ENCODE assay signal across 7 mouse cellular contexts in genomic region chr11:97809235-97810121, GRCm38 (mm10). TPM values are rescaled to one million over a fixed set of nuclear protein-coding genes. Genes with fewer than 3 reads are reported as not detected.
DNase-seq lines count a peak whose midpoint lies in the region; ATAC-seq and TF ChIP-seq lines count a peak whose summit lies in the region.

No protein-coding gene starts in this region.

- H3K9ac ChIP-seq in embryonic facial prominence, embryonic 15.5 days: no peak overlapping the region
- H3K9ac ChIP-seq in liver, embryonic 16.5 days (ENCODE audit: low read depth, low read length): no peak overlapping the region

- 41% methylated on average over 7 of the region's 7 CpGs for WGBS in kidney, adult 2 months
- WGBS in embryonic facial prominence, embryonic 15.5 days: 58% methylated on average over 7 of the region's 7 CpGs
- 49% methylated on average over 7 of the region's 7 CpGs for WGBS in liver, embryonic 16.5 days (ENCODE audit: insufficient replicate concordance)

- intact Hi-C loops in gastrocnemius, postnatal 14 days (cut with DNase I; ENCODE audit: low total_unique reads): no loop called here

- H3K27ac ChIP-seq in kidney, adult 2 months (ENCODE audit: insufficient read depth, low read depth, low read length): peak overlapping the region; percentile 62
- 0 out of 2 replicates have a peak overlapping the region, but pooled peaks have one; percentile 2 for H3K27ac ChIP-seq in bone marrow macrophage, adult 2 months (ENCODE audit: insufficient read depth, low read depth, low read length)
- H3K27ac ChIP-seq in embryonic facial prominence, embryonic 15.5 days (replicated peaks): 0 out of 2 replicates have a peak overlapping the region, but pooled peaks have one; percentile 18
- peak overlapping the region; percentile 21; the same call in 1 of the 2 replicates for H3K27ac ChIP-seq in liver, embryonic 16.5 days (ENCODE audit: low read length)

- no peak overlapping the region for H3K4me2 ChIP-seq in embryonic facial prominence, embryonic 15.5 days (replicated peaks)
- H3K4me2 ChIP-seq in liver, embryonic 16.5 days (ENCODE audit: low read depth, low read length): no peak overlapping the region

- no peak for TF ChIP-seq POLR2A in kidney, adult 2 months (IDR thresholded peaks at IDR 0.05; ENCODE audit: low read depth, low read length)
- TF ChIP-seq POLR2A in bone marrow macrophage, adult 2 months (IDR thresholded peaks at IDR 0.05; ENCODE audit: borderline replicate concordance, low read depth, low read length): no peak

- DNase-seq in kidney, adult 2 months: peak; percentile 55
- DNase-seq in kidney, postnatal 36 days: no peak
- DNase-seq in gastrocnemius, postnatal 14 days: no peak
- no peak for DNase-seq in thymus, postnatal 4 days

- H3K27me3 ChIP-seq in kidney, adult 2 months (replicated peaks; ENCODE audit: control insufficient read depth, insufficient read depth, low read length): no peaks in the 10 kb centered on the region
- H3K27me3 ChIP-seq in embryonic facial prominence, embryonic 15.5 days: no peaks in the 10 kb centered on the region
- H3K27me3 ChIP-seq in liver, embryonic 16.5 days (ENCODE audit: control insufficient read depth, insufficient read depth, low read depth, low read length): no peaks in the 10 kb centered on the region

- no peaks in the 10 kb centered on the region for H3K9me3 ChIP-seq in embryonic facial prominence, embryonic 15.5 days (replicated peaks)
- H3K9me3 ChIP-seq in liver, embryonic 16.5 days (replicated peaks; ENCODE audit: control insufficient read depth, low read length): no peaks in the 10 kb centered on the region

- no peak for TF ChIP-seq CTCF in kidney, adult 2 months (conservative IDR thresholded peaks at IDR 0.05; ENCODE audit: insufficient read depth, insufficient read length, low read depth, low read length)
- TF ChIP-seq CTCF in bone marrow macrophage, adult 2 months (IDR thresholded peaks at IDR 0.05; ENCODE audit: low read depth, low read length): no peak

- H3K4me3 ChIP-seq in kidney, adult 2 months (ENCODE audit: insufficient read depth, low read depth, low read length): no peak overlapping the region
- H3K4me3 ChIP-seq in bone marrow macrophage, adult 2 months (ENCODE audit: insufficient read depth, low read length): no peak overlapping the region
- H3K4me3 ChIP-seq in embryonic facial prominence, embryonic 15.5 days (replicated peaks): no peak overlapping the region
- H3K4me3 ChIP-seq in liver, embryonic 16.5 days (ENCODE audit: low read depth, low read length): no peak overlapping the region

- peaks cover 84% of the 10 kb centered on the region for H3K4me1 ChIP-seq in kidney, adult 2 months (ENCODE audit: control insufficient read depth, insufficient read depth, low read length)
- peaks cover 53% of the 10 kb centered on the region for H3K4me1 ChIP-seq in bone marrow macrophage, adult 2 months (ENCODE audit: control insufficient read depth, insufficient read depth, low read length)
- H3K4me1 ChIP-seq in embryonic facial prominence, embryonic 15.5 days: peaks cover 95% of the 10 kb centered on the region
- H3K4me1 ChIP-seq in liver, embryonic 16.5 days (ENCODE audit: control insufficient read depth, low read depth, low read length): peaks cover 57% of the 10 kb centered on the region

- H3K36me3 ChIP-seq in kidney, adult 2 months (ENCODE audit: control insufficient read depth, insufficient read depth, low read length): no peaks in the 10 kb centered on the region; the same call in 1 of the 2 replicates
- H3K36me3 ChIP-seq in embryonic facial prominence, embryonic 15.5 days: peaks cover 19% of the 10 kb centered on the region
- H3K36me3 ChIP-seq in liver, embryonic 16.5 days (ENCODE audit: control insufficient read depth, insufficient read depth): no peaks in the 10 kb centered on the region

- no peak for ATAC-seq in embryonic facial prominence, embryonic 15.5 days (ENCODE audit: insufficient number of reproducible peaks, low FRiP score, low TSS enrichment, low read depth)
- ATAC-seq in liver, embryonic 16.5 days (ENCODE audit: low read depth): no peak

RNA-seq across cellular contexts. Expression of gene Lasp1, which starts 10.7 kb away (rescaled TPM):
- 106 and 110 TPM in 2 replicates for polyA plus RNA-seq in kidney, adult 2 months (2012; rRNA removed)
- 194 and 201 TPM in 2 replicates for polyA plus RNA-seq in bone marrow macrophage, adult 2 months (2012; ENCODE audit: insufficient read depth, insufficient read length, missing spikeins)
- polyA plus RNA-seq in embryonic facial prominence, embryonic 15.5 days (2015; fragmentation: Nextera tagmentation; extraction: Ambion mirVana): 117 and 121 TPM in 2 replicates
- polyA plus RNA-seq in liver, embryonic 16.5 days (2015; fragmentation: Nextera tagmentation; extraction: Ambion mirVana): 32.3 and 38.3 TPM in 2 replicates
- total RNA-seq in gastrocnemius, postnatal 14 days (2021): 10 to 100 TPM; 29.9 to 39.5 TPM

RNA-seq across cellular contexts. Expression of gene Rpl23, which starts 27.2 kb away (rescaled TPM):
- 118 and 181 TPM in 2 replicates for polyA plus RNA-seq in kidney, adult 2 months (2012; rRNA removed)
- polyA plus RNA-seq in bone marrow macrophage, adult 2 months (2012; ENCODE audit: insufficient read depth, insufficient read length, missing spikeins): 854 and 1,184 TPM in 2 replicates
- 567 and 575 TPM in 2 replicates for polyA plus RNA-seq in embryonic facial prominence, embryonic 15.5 days (2015; fragmentation: Nextera tagmentation; extraction: Ambion mirVana)
- 232 and 261 TPM in 2 replicates for polyA plus RNA-seq in liver, embryonic 16.5 days (2015; fragmentation: Nextera tagmentation; extraction: Ambion mirVana)
- total RNA-seq in gastrocnemius, postnatal 14 days (2021): 100 to 1,000 TPM; 607 to 676 TPM

RNA-seq across cellular contexts. Expression of gene B230217C12Rik, which starts 31.1 kb away (rescaled TPM):
- polyA plus RNA-seq in kidney, adult 2 months (2012; rRNA removed): 2.0 TPM in 2 replicates
- polyA plus RNA-seq in bone marrow macrophage, adult 2 months (2012; ENCODE audit: insufficient read depth, insufficient read length, missing spikeins): 1.8 and 2.4 TPM in 2 replicates
- 6.8 and 7.4 TPM in 2 replicates for polyA plus RNA-seq in embryonic facial prominence, embryonic 15.5 days (2015; fragmentation: Nextera tagmentation; extraction: Ambion mirVana)
- polyA plus RNA-seq in liver, embryonic 16.5 days (2015; fragmentation: Nextera tagmentation; extraction: Ambion mirVana): 0.19 and 0.36 TPM in 2 replicates
- total RNA-seq in gastrocnemius, postnatal 14 days (2021): 1 to 10 TPM in 1 of 2 experiments, under 1 TPM in 1; 0.84 to 1.5 TPM

RNA-seq across cellular contexts. Expression of gene 1700001P01Rik, which starts 33.8 kb away (rescaled TPM):
- not detected in 2 replicates for polyA plus RNA-seq in kidney, adult 2 months (2012; rRNA removed)
- polyA plus RNA-seq in bone marrow macrophage, adult 2 months (2012; ENCODE audit: insufficient read depth, insufficient read length, missing spikeins): not detected in 2 replicates
- polyA plus RNA-seq in embryonic facial prominence, embryonic 15.5 days (2015; fragmentation: Nextera tagmentation; extraction: Ambion mirVana): 0.95 TPM in 1 of 2 replicates, not detected in the other
- not detected in 2 replicates for polyA plus RNA-seq in liver, embryonic 16.5 days (2015; fragmentation: Nextera tagmentation; extraction: Ambion mirVana)
- not detected for total RNA-seq in gastrocnemius, postnatal 14 days (2021)

RNA-seq across cellular contexts. Expression of gene Cwc25, which starts 43.1 kb away (rescaled TPM):
- 7.1 and 8.5 TPM in 2 replicates for polyA plus RNA-seq in kidney, adult 2 months (2012; rRNA removed)
- polyA plus RNA-seq in bone marrow macrophage, adult 2 months (2012; ENCODE audit: insufficient read depth, insufficient read length, missing spikeins): 19.1 and 19.8 TPM in 2 replicates
- 18.0 and 20.7 TPM in 2 replicates for polyA plus RNA-seq in embryonic facial prominence, embryonic 15.5 days (2015; fragmentation: Nextera tagmentation; extraction: Ambion mirVana)
- 5.4 and 6.0 TPM in 2 replicates for polyA plus RNA-seq in liver, embryonic 16.5 days (2015; fragmentation: Nextera tagmentation; extraction: Ambion mirVana)
- 1 to 10 TPM; 6.0 to 6.7 TPM for total RNA-seq in gastrocnemius, postnatal 14 days (2021)

Comparison
In these comparisons a context has a peak if more than half of its experiments do, and no peak if none do; other contexts are left out.
1. H3K27ac ChIP-seq: peak in every context shown above with its lines; median percentile 62 in kidney, adult 2 months; 21 in liver, embryonic 16.5 days; 18 in embryonic facial prominence, embryonic 15.5 days; 2 in bone marrow macrophage, adult 2 months.